Mouse (Mus musculus) Patski (cell line): ENCODE results near the gene Ptgir. TPM values are rescaled to one million over a fixed set of nuclear protein-coding genes. Genes with fewer than 3 reads are reported as not detected.

Source experiments
- ATAC-seq: fragments of 100-300 bp; one replicate; pipeline ENCODE4 v1.8.0; 2021
- CTCF ChIA-PET: fragments of 350-600 bp; sonication (Branson Sonifier 250); formaldehyde crosslinking; loops from one replicate; lab custom pipeline; 2022; ENCODE audit warnings: inconsistent platforms; lab: Charles Lee
- POLR2A ChIA-PET: fragments of 350-600 bp; sonication (Branson Sonifier 250); formaldehyde crosslinking; loops from one replicate; lab custom pipeline; 2022; ENCODE audit warnings: antibody characterized with exemption, inconsistent platforms; lab: Charles Lee
- DNase-seq: peaks from one replicate; pipeline ENCODE4 v3.0.0-alpha.2; 2011; ENCODE audit warnings: low read depth, low spot score
- H3K27me3 ChIP-seq: fragments of 371-371 bp; one replicate; pipeline ENCODE4 v1.5.1; 2021
- CTCF ChIP-seq: fragments of 100-300 bp; IDR thresholded peaks from one replicate; pipeline ENCODE4 v1.5.1; 2021
- in situ Hi-C: fragments of 300-500 bp; cut with MboI; formaldehyde crosslinking; loops from 3 replicates; pipeline ENCODE4 v1.11.1; 2018; ENCODE audit warnings: low pct_unique_long_range_greater_than_20kb, mixed read lengths
- polyA plus RNA-seq: library from polyadenylated mRNA; unstranded; gene quantifications from one replicate; pipeline ENCODE4 v1.2.3, GENCODE M21; 2021

Gene Ptgir
- polyA plus RNA-seq, 1 experiment from 2014 or later: not detected

- in situ Hi-C loops: no loop called here
- POLR2A ChIA-PET: interaction anchor here (0.9 kb wide), 1 partner anchor 17 kb away, joined by 3 read pairs; no protein-coding TSS in a partner anchor
- CTCF ChIA-PET: interaction anchor here (0.7 to 1.8 kb wide), 4 partner anchors 8 to 22 kb away, joined by 3 to 6 read pairs (median 4); no protein-coding TSS in a partner anchor
- no peaks in the 10 kb centered on the region for H3K27me3 ChIP-seq
- ATAC-seq (no peak), DNase-seq (no peak)
- no peak for TF ChIP-seq CTCF
Observed at GRCm38 (mm10) chr7:16922360-16922973, 16.2 kb downstream of the Ptgir start.

- TF ChIP-seq CTCF: no peak
- in situ Hi-C loops: no loop called here
- no peaks in the 10 kb centered on the region for H3K27me3 ChIP-seq
- POLR2A ChIA-PET: no interaction called here
- DNase-seq (no peak), ATAC-seq (no peak)
- CTCF ChIA-PET: interaction anchor here (1.2 to 1.8 kb wide), 2 partner anchors 9 to 49 kb away, joined by 3 to 6 read pairs; no protein-coding TSS in a partner anchor
Observed at GRCm38 (mm10) chr7:16923283-16924036, 17.2 kb downstream of the Ptgir start.

- no peaks in the 10 kb centered on the region for H3K27me3 ChIP-seq
- POLR2A ChIA-PET: no interaction called here
- in situ Hi-C loops: no loop called here
- TF ChIP-seq CTCF: no peak
- ATAC-seq (peak; percentile 82), DNase-seq (peak; percentile 99)
- CTCF ChIA-PET: interaction anchor here (1.2 to 1.8 kb wide), 2 partner anchors 10 to 50 kb away, joined by 3 to 6 read pairs; no protein-coding TSS in a partner anchor
Observed at GRCm38 (mm10) chr7:16924037-16924834, 17.9 kb downstream of the Ptgir start, which contains the start of gene Calm3. Gene Calm3, minus strand, starts transcription at chr7:16924114.

- no peaks in the 10 kb centered on the region for H3K27me3 ChIP-seq
- DNase-seq: no peak
- ChIA-PET POLR2A (no interaction called here), CTCF (interaction anchor here (1.4 to 10.9 kb wide), 4 partner anchors 21 to 122 kb away, joined by 3 to 64 read pairs (median 6); no protein-coding TSS in a partner anchor)
- ATAC-seq: no peak
- TF ChIP-seq CTCF: no peak
- in situ Hi-C loops: no loop called here
Observed at GRCm38 (mm10) chr7:16928341-16928740, 22.1 kb downstream of the Ptgir start.

- in situ Hi-C loops: no loop called here
- ChIA-PET POLR2A (no interaction called here), CTCF (interaction anchor here (0.6 to 10.9 kb wide), 6 partner anchors 19 to 135 kb away, joined by 3 to 64 read pairs (median 8); no protein-coding TSS in a partner anchor)
- peak; percentile 83 for TF ChIP-seq CTCF
- no peaks in the 10 kb centered on the region for H3K27me3 ChIP-seq
- ATAC-seq: peak; percentile 66
- no peak for DNase-seq
Observed at GRCm38 (mm10) chr7:16930850-16931249, 24.6 kb downstream of the Ptgir start.

GRCm38 (mm10) chr7:16931968-16932627 lies 25.8 kb downstream of the Ptgir start:
- POLR2A ChIA-PET: no interaction called here
- peak; percentile 72 for ATAC-seq
- CTCF ChIA-PET: interaction anchor here (0.9 to 10.9 kb wide), 12 partner anchors 10 to 141 kb away, joined by 3 to 64 read pairs (median 3); partner anchors contain the start of gene Psg16
- H3K27me3 ChIP-seq: no peaks in the 10 kb centered on the region
- TF ChIP-seq CTCF: peak; percentile 84
- in situ Hi-C loops: no loop called here
- no peak for DNase-seq

- ATAC-seq (no peak), DNase-seq (no peak)
- peak; percentile 51 for TF ChIP-seq CTCF
- CTCF ChIA-PET: interaction anchor here (0.6 to 10.9 kb wide), 16 partner anchors 9 to 141 kb away, joined by 3 to 64 read pairs (median 3); partner anchors contain the start of genes Pnmal2, Ppp5c and Psg16
- POLR2A ChIA-PET: no interaction called here
- in situ Hi-C loops: no loop called here
- no peaks in the 10 kb centered on the region for H3K27me3 ChIP-seq
Observed at GRCm38 (mm10) chr7:16932704-16933577, 26.7 kb downstream of the Ptgir start.

- TF ChIP-seq CTCF: no peak
- CTCF ChIA-PET: no interaction called here
- in situ Hi-C loops: no loop called here
- POLR2A ChIA-PET: no interaction called here
- no peak for DNase-seq
- H3K27me3 ChIP-seq: no peaks in the 10 kb centered on the region
- ATAC-seq: no peak
Observed at GRCm38 (mm10) chr7:16937312-16937711, 31.0 kb downstream of the Ptgir start.

GRCm38 (mm10) chr7:16938117-16938791 lies 32.0 kb downstream of the Ptgir start:
- in situ Hi-C loops: no loop called here

More at GRCm38 (mm10) chr7:16938117-16938791, 32.0 kb downstream of the Ptgir start:
- H3K27me3 ChIP-seq: no peaks in the 10 kb centered on the region
- no peak for TF ChIP-seq CTCF
- ATAC-seq (no peak), DNase-seq (no peak)
- ChIA-PET CTCF (no interaction called here), POLR2A (no interaction called here)
